Mouse (Mus musculus) urinary bladder, postnatal 4 days (tissue): ENCODE results near the gene Klrb1b.

Experiments
- DNase-seq, 2 experiments: peaks; one replicate each; pipeline ENCODE4 v3.0.0; 2021 to 2022; ENCODE audit warnings: low spot score in 2 of 2

The Klrb1b gene

GRCm38 (mm10) chr6:128826132-128826531 lies at the start of gene Klrb1b, which contains the start of gene Gm44511:
Gene Klrb1b, minus strand, starts transcription at chr6:128826331.
Gene Gm44511, minus strand, starts transcription at chr6:128826315.
- DNase-seq, result no peak

- DNase-seq, result no peak
These were observed 45.9 kb upstream of the Klrb1b start for GRCm38 (mm10) chr6:128871910-128872610.

GRCm38 (mm10) chr6:128868861-128869260 lies 42.7 kb upstream of the Klrb1b start:
- no peak for DNase-seq

DNA sequence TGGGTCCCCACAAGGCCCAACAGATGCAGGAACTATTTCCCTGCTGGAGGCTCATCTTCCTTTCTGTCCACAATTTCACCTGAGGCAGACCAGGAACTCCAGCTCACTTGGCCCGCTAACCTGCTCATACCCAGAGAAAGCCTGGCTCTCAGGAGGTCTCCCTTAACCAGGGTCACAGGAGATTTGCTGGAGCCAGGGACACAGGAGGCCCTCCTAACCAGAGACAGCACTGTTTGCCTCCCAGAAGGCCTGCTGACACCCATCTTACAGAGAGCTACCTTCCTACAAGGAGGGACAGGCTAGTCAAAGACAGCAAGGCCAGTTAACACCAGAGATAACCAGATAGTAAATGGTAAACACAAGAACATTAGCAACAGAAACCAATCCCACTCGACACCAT lies 31.8 kb upstream of the Klrb1b start:
- no peak for DNase-seq

DNA sequence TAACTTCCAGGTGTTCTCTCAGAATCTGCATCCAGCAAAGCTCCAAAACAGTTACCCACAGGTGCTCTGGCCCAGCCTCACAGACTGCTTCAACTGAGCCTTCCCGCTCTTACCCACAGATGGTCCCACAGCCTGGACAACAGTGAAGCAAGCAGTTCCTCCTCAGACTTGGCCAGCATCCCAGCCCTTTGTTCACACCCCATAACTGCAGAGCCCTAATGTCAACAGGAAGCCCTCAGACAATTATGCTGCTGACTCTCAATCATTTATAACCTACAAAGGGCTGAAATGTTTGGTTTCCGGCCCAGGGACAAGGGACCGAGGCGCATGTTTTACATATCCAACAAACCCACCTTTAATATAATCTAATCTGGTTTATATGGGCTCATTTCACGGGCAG lies 30.1 kb upstream of the Klrb1b start:
- peak in 1 of 2 experiments; percentile 72 for DNase-seq

GRCm38 (mm10) chr6:128855477-128855876 lies 29.3 kb upstream of the Klrb1b start:
- no peak for DNase-seq

DNA sequence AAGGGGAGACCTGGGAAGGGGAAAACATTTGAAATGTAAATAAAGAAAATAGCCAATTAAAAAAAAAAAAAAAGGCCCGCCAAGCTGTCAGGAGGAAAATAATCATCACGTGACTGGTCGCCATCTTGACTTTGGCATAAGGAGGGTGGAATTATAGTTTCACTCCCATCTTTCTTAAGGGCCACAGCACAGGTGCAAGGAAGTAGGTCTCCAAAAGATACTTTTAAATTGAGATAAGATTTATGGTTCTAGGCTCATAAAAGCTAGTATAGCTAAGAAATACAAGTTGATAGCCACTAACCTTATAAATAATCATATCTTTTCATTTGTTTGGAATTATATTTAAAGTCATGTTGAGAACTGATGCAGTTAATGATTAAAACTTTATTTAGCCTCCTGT lies 28.8 kb upstream of the Klrb1b start:
- no peak for DNase-seq

DNA sequence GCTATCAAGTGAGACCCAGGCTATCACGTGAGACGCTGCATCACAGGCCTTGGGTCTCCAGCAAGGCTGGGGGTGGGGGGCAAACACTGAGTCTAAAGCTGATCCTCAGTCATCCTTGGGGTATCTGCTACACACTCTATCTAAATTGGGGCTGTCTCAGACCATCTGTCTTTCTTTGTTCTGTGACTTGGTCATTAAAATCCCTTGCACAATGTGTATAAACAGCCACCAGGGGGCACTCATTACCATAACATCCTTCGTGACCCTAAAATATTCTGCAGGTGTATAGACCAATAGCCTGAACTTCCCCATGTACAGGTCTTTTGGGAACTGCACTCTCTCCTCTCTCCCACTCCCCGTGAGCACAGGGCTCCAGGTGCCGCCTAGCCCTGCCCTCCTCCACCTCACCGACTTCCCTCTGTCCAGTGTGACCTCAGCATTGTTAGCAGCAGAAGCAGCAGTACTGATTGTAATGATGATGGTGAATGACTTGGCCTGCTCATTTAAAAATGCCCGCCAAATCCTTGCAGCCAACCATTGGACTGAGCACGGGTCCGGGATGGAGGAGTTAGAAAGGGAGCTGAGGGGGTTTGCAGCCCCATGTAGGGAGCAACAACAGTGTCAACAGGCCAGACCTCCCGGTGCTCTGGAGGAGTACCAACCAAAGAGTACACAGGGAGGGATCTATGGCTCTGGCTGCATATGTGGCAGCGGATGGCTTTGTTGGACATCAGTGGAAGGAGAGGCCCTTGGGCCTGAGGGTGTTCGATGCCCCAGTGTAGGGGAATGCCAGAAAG lies 28.1 kb upstream of the Klrb1b start:
- peak in 1 of 2 experiments; percentile 70 for DNase-seq

DNA sequence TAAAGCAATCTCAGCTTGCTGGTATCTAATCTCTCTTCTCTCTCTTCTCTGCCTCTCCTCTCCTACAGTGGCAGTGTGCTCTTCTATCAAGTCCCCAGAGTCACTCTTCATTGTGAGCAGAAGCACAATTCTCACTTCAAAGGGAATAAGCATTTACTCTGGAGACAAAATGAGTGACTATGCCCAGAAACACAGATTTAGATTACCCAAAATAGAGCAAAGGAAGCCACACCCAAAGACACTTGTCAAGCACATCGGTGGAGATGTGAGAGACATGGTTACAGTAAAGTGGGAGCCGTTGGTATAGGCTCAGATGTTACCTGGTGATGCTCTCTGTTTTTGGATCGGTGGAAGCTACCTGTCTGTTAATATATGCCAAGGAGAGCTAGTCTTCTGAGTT lies 26.6 kb upstream of the Klrb1b start:
- no peak for DNase-seq

GRCm38 (mm10) chr6:128851151-128851550 lies 25.0 kb upstream of the Klrb1b start:
- DNase-seq, result no peak

GRCm38 (mm10) chr6:128850671-128851070 lies 24.5 kb upstream of the Klrb1b start:
- no peak for DNase-seq

DNA sequence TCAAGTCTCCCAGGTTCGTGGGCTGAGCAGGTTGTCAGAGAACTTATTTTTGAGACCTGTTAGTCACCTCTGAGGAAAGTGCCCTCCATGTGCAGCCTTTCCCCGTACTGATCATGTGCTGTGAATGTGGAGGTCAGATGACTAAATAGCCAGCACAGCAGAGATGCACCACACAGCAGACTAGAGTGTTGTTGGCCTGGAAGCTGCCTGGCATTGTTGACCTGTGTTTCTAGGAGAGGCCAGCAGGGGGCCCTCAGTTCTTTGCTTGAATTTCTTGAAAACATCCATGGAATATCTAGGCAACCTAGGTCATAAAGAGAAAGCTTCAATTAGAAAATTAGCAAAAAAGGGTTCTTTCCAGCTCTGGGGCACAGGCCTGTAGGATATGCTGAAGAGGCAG lies 23.8 kb upstream of the Klrb1b start:
- no peak for DNase-seq

- DNase-seq, result no peak
These were observed 21.3 kb upstream of the Klrb1b start for GRCm38 (mm10) chr6:128847401-128847800.

DNA sequence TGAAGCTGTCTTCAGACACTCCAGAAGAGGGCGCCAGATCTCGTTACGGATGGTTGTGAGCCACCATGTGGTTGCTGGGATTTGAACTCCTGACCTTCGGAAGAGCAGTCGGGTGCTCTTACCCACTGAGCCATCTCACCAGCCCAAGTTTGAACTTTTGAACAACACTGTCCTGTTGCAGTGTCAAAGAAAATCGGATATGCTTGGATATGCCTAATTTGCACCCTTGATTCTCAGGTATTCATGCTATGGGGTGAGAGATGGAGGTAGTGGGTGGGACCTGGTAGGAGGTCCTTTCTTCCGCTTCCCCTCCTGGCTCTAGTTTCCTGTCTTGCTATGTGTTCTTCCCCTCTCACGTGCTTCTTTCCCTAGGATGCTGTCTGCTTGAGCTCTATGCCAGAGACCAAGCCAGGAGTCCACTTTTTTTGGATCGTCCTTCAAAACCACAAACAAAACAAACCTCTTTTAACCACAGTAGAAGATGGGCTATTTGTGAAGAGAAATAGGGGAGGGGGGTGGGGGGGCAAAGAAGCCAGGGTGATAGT lies 19.9 kb upstream of the Klrb1b start:
- DNase-seq, result no peak

DNA sequence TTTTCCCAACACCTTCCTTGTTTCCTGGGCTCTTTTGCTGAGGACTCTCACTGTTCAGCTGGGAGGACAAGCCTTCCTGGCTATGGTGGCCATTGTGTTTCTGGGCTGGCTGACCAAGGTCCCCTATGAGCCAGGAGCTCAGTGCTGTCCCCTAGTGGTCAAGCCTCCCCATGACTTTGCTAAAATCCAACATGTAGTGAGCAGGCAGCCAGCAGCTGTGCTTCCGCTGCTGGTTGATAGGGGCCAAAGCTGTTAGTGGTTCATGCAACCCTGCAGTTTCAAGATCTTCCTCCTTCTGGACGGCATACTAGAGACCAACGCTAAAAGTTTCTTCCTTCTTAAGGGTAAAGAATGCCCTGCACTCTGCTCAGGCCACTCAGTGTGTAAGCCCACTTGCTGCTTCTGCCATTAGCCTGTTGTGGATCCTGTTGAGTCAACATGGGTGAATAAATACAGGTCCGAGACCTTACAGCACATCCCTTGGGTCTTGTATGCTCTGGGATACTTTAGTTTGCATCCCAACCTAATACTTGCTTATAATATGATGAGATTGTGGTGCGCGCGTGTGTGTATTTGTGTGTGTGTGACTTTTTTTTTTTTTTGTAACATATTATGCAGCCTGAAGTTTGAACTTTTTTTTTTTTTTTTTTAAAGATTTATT lies 19.3 kb upstream of the Klrb1b start:
- peak; percentile 78 to 89 for DNase-seq

DNA sequence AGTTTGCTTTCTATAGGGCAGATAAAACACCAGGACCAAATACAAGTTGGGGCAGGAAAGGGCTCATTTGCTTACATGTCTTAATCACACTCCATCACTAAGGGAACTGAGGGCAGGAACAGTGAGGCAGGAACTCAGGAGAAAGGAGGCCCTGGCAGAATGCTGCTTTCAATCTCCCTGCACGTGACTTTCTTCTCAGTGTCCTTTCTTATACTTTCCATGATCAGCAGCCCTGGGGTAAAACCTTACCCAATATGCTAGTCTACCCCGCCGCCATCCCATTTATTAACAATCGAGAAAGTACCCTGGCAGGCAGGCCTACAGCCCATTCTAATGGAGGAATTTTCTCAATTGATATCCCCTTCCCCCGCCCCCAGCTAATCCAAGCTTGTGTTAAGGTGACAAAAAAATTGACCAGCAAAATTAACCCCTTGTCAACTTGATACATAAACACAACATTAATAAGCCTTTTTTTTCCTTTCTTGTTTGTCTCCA lies 18.5 kb upstream of the Klrb1b start:
- DNase-seq, result no peak

DNA sequence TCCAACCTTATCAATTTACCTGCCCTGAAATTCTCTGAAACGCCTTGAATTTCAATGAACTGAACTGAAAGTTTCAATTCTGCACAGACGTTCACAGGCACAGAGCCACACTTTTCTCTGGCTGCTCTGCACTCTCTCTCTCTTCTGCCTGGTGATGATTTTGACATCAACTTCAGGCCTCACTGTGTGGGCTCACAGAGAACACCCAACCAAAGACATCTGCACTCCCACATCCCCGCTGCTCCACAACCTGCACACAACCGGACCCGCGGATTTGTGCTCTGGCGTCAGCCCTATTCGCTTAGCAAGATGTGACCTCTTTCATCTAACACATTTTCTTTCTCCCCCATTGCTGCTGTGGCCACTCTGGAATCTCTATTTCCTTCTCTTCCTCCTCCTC lies 18.0 kb upstream of the Klrb1b start:
- no peak for DNase-seq

DNA sequence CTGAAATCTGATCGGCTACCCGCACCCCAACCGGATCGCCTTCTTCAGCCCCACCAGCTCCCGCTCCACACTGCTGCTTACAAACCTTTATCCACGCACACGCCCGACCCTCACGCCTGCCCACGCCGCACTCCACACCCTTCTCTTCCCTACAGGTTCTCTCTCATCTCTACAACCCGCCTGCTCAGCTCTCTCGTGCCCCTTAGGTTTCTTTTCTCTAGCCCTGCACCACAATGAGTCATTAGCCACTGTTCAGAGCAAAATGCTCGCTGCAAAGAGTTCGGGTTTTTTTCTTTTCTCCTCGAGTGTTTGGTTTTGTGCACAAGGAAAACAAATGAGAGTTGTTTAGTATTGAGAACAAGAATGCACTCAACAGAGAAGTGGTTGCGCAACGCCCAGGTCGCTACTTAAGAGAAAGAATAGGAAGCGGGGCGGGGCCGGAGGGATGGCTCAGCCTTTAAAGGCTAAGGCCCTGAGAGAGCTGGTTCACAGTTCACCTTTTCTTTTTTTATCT lies 17.4 kb upstream of the Klrb1b start:
- peak in 1 of 2 experiments; percentile 74 for DNase-seq

GRCm38 (mm10) chr6:128842945-128843478 lies 16.9 kb upstream of the Klrb1b start:
- peak; percentile 87 to 89 for DNase-seq

GRCm38 (mm10) chr6:128842356-128842944 lies 16.3 kb upstream of the Klrb1b start:
- DNase-seq, result no peak
